ENCODE assay signal across 9 mouse cellular contexts in genomic region chr19:55556168-55556999, GRCm38 (mm10).
DNase-seq lines count a peak whose midpoint lies in the region; ATAC-seq lines count a peak whose summit lies in the region.
"Had no signal": no experiment of that assay in that cellular context is flagged by ENCODE, and none has a peak within 500 bp of the region (broad histone marks: within the 10 kb centered on the region; RNA-seq: fewer than 3 reads in every experiment).

No protein-coding gene starts in this region.

- no peak overlapping the region for H3K9ac ChIP-seq in heart, embryonic 12.5 days
- peak overlapping the region; percentile 53 for H3K9ac ChIP-seq in kidney, embryonic 16.5 days (replicated peaks; ENCODE audit: low read length)
- no peak overlapping the region for H3K9ac ChIP-seq in neural tube, embryonic 15.5 days (replicated peaks)

- H3K4me1 ChIP-seq in heart, embryonic 12.5 days (replicated peaks): peaks cover 45% of the 10 kb centered on the region
- H3K4me1 ChIP-seq in kidney, embryonic 16.5 days (ENCODE audit: insufficient read depth, low read length): peaks cover 14% of the 10 kb centered on the region
- peaks cover 6% of the 10 kb centered on the region for H3K4me1 ChIP-seq in neural tube, embryonic 15.5 days

- peak overlapping the region; percentile 31; the same call in 1 of the 2 replicates for H3K27ac ChIP-seq in heart, embryonic 12.5 days (ENCODE audit: poor library complexity, severe bottlenecking)
- peak overlapping the region; percentile 72 for H3K27ac ChIP-seq in kidney, embryonic 16.5 days (ENCODE audit: low read length)
- 0 out of 2 replicates have a peak overlapping the region, but pooled peaks have one; percentile 56 for H3K27ac ChIP-seq in neural tube, embryonic 15.5 days (replicated peaks)
- H3K27ac ChIP-seq: left cerebral cortex, adult 2 months had no signal

- peak; percentile 29 for DNase-seq in gastrocnemius, postnatal 14 days
- no peak for DNase-seq in gastrocnemius, postnatal 36 days
- DNase-seq in embryo, embryonic 10 days (ENCODE audit: low spot score): peak; percentile 91
- peak; percentile 29 for DNase-seq in liver
- DNase-seq in urinary bladder, adult 18-20 months (ENCODE audit: low spot score in 2 of 2): no peak

- H3K27me3 ChIP-seq in heart, embryonic 12.5 days (replicated peaks): 0 out of 2 replicates have a peak, but pooled peaks cover 2% of the 10 kb centered on the region
- no peaks in the 10 kb centered on the region for H3K27me3 ChIP-seq in kidney, embryonic 16.5 days (ENCODE audit: insufficient read depth, low read length)
- H3K27me3 ChIP-seq in neural tube, embryonic 15.5 days (replicated peaks): peaks cover 21% of the 10 kb centered on the region

- H3K9me3 ChIP-seq in heart, embryonic 12.5 days (replicated peaks): no peaks in the 10 kb centered on the region
- H3K9me3 ChIP-seq in kidney, embryonic 16.5 days (ENCODE audit: low read length): no peaks in the 10 kb centered on the region
- H3K9me3 ChIP-seq in neural tube, embryonic 15.5 days (replicated peaks): no peaks in the 10 kb centered on the region

- peak overlapping the region; percentile 2; the same call in 1 of the 2 replicates for H3K4me3 ChIP-seq in heart, embryonic 12.5 days
- H3K4me3 ChIP-seq in kidney, embryonic 16.5 days (ENCODE audit: low read length): peak overlapping the region; percentile 26
- H3K4me3 ChIP-seq in neural tube, embryonic 15.5 days (replicated peaks): no peak overlapping the region
- H3K4me3 ChIP-seq: left cerebral cortex, adult 2 months had no signal

- intact Hi-C loops in gastrocnemius, postnatal 14 days (cut with DNase I; ENCODE audit: low total_unique reads): no loop called here
- intact Hi-C loops in gastrocnemius, postnatal 36 days (cut with DNase I): no loop called here

- H3K36me3 ChIP-seq in heart, embryonic 12.5 days: no peaks in the 10 kb centered on the region
- no peaks in the 10 kb centered on the region for H3K36me3 ChIP-seq in kidney, embryonic 16.5 days (ENCODE audit: insufficient read depth, low read length)
- H3K36me3 ChIP-seq in neural tube, embryonic 15.5 days: no peaks in the 10 kb centered on the region

- peak; percentile 61 for ATAC-seq in heart, embryonic 12.5 days (ENCODE audit: insufficient number of reproducible peaks, low FRiP score)
- ATAC-seq in kidney, embryonic 16.5 days (ENCODE audit: low FRiP score, low TSS enrichment): peak; percentile 94
- ATAC-seq in neural tube, embryonic 15.5 days (ENCODE audit: low FRiP score): peak; percentile 69

- peak overlapping the region; percentile 45 for H3K4me2 ChIP-seq in heart, embryonic 12.5 days
- peak overlapping the region; percentile 40 for H3K4me2 ChIP-seq in kidney, embryonic 16.5 days (replicated peaks; ENCODE audit: low read depth, low read length)
- H3K4me2 ChIP-seq in neural tube, embryonic 15.5 days: peak overlapping the region; percentile 46

- 24% methylated on average over 21 of the region's 21 CpGs for WGBS in heart, embryonic 12.5 days
- WGBS in kidney, embryonic 16.5 days: 12% methylated on average over 21 of the region's 21 CpGs
- 7% methylated on average over 21 of the region's 21 CpGs for WGBS in neural tube, embryonic 15.5 days

Comparison
In these comparisons a context has a peak if more than half of its experiments do, and no peak if none do; other contexts are left out.
1. DNase-seq: peak in gastrocnemius, postnatal 14 days (single experiment), embryo, embryonic 10 days (single experiment) and liver (single experiment); none in gastrocnemius, postnatal 36 days (0 of 2) and urinary bladder, adult 18-20 months (0 of 2).
2. Peak in every context shown above with its lines, with median percentiles within 50 percentile points of each other: ATAC-seq, H3K27ac ChIP-seq and H3K4me2 ChIP-seq.